Mouse (Mus musculus) brown adipose tissue, adult 24 weeks (tissue): ENCODE measurements around the gene Schip1. TPM values are rescaled to one million over a fixed set of nuclear protein-coding genes. Genes with fewer than 3 reads are reported as not detected.
A peak's percentile ranks its signal among the peaks of the same experiment; 100 is the strongest.

Experiments
- H3K27ac ChIP-seq: fragments of 200-500 bp; replicated peaks from 2 replicates; pipeline ENCODE4 v1.5.1; 2012; ENCODE audit warnings: low read depth, mild to moderate bottlenecking, low read length
- H3K4me1 ChIP-seq: fragments of 200-500 bp; 2 replicates; pipeline ENCODE4 v1.6.1; 2012; ENCODE audit warnings: low read length, mixed read lengths; ENCODE audit not compliant: control insufficient read depth, insufficient read depth, insufficient read length
- H3K4me3 ChIP-seq: fragments of 200-500 bp; 2 replicates; pipeline ENCODE4 v1.5.1; 2012; ENCODE audit warnings: low read depth, mild to moderate bottlenecking, low read length, moderate library complexity; ENCODE audit not compliant: insufficient read depth
- polyA plus RNA-seq: library from polyadenylated mRNA; stranded (reverse); fragments of >200 nt; gene quantifications from 2 replicates; pipeline ENCODE4 v1.2.4, GENCODE M21; 2012; ENCODE audit not compliant: missing spikeins, insufficient read depth, insufficient read length

The Schip1 gene
- polyA plus RNA-seq, 1 experiment: 6.5 TPM

GRCm38 (mm10) chr3:68526416-68526815, 461.8 kb downstream of the Schip1 start:
- no peak overlapping the region for H3K27ac ChIP-seq
- no peak overlapping the region for H3K4me3 ChIP-seq
- peaks cover 3% of the 10 kb centered on the region; the same call in 1 of the 2 replicates for H3K4me1 ChIP-seq

GRCm38 (mm10) chr3:68527182-68527581, 462.6 kb downstream of the Schip1 start:
- Histone ChIP-seq H3K4me3 (no peak overlapping the region), H3K4me1 (peaks cover 3% of the 10 kb centered on the region; the same call in 1 of the 2 replicates), H3K27ac (no peak overlapping the region)

DNA sequence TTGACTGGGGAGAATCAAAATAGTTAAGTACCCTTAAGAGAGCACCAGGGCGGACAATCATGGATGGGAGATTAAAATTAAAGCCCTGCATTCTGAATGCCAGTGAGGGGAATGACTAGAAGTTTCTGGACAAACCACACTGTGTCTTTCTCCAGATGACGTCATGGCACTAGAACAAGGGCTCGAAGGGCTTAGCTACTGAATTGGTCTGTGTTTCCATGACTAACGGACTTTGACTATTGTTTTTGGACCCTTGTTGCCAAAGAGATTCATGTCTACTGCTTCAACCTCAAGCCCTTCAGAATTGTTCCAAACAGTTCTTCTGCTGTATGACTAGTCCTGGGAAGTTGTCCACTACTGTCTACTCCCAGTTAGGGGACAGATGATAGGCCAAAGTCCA, 467.3 kb downstream of the Schip1 start:
- Histone ChIP-seq H3K4me3 (no peak overlapping the region), H3K4me1 (no peaks in the 10 kb centered on the region), H3K27ac (no peak overlapping the region)

GRCm38 (mm10) chr3:68534571-68535051, 470.0 kb downstream of the Schip1 start:
- Histone ChIP-seq H3K4me3 (no peak overlapping the region), H3K4me1 (peaks cover 2% of the 10 kb centered on the region; the same call in 1 of the 2 replicates), H3K27ac (no peak overlapping the region)

GRCm38 (mm10) chr3:68535160-68535728, 470.6 kb downstream of the Schip1 start:
- Histone ChIP-seq H3K4me3 (no peak overlapping the region), H3K4me1 (peaks cover 2% of the 10 kb centered on the region; the same call in 1 of the 2 replicates), H3K27ac (no peak overlapping the region)

DNA sequence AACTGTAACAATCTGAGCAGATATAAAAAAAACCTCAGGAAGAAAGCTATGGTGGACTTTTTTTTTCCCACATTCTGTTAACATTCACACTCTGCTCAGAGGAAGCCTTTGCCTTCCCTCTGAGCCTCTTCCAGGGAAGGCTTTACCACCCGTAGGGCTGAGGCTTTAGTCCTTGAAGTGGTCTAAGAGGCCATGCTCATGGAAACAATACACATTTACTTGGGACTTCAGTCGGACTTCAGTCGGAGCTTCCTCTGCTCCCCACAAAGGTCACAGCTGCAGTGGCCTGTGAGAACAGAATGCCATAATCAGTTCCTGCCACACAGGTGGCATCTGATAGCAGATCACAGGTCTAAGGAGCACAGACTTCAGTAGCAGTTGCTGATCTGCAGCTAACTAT, 471.5 kb downstream of the Schip1 start:
- peaks cover 2% of the 10 kb centered on the region; the same call in 1 of the 2 replicates for H3K4me1 ChIP-seq
- H3K4me3 ChIP-seq: no peak overlapping the region
- H3K27ac ChIP-seq: no peak overlapping the region

DNA sequence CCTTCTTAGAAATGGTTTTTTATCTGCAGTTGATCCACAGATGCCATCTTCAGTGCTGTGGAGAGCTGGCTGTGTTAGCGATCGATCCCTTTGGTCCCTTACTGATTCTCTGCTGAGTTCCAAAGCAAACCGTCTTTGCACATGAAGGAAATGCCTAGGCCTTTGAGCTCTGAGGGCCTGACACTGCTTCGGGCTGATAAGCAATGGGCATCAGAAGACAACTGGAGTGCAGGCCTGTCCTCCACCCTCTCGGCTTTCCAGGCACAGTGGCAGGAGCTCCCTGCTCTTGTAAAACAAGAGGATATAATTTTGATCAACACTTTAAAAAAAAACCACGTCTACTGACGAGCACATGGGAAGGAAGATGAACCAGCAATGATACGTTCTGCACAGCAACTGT, 477.1 kb downstream of the Schip1 start:
- Histone ChIP-seq H3K4me1 (peaks cover 2% of the 10 kb centered on the region), H3K4me3 (no peak overlapping the region), H3K27ac (no peak overlapping the region)

GRCm38 (mm10) chr3:68542944-68543501, 478.4 kb downstream of the Schip1 start:
- Histone ChIP-seq H3K4me1 (peaks cover 2% of the 10 kb centered on the region), H3K4me3 (peak overlapping the region; percentile 50), H3K27ac (no peak overlapping the region)

- Histone ChIP-seq H3K4me3 (no peak overlapping the region), H3K4me1 (no peaks in the 10 kb centered on the region; the same call in 1 of the 2 replicates), H3K27ac (no peak overlapping the region)
These were observed 480.2 kb downstream of the Schip1 start for GRCm38 (mm10) chr3:68544811-68545210.

DNA sequence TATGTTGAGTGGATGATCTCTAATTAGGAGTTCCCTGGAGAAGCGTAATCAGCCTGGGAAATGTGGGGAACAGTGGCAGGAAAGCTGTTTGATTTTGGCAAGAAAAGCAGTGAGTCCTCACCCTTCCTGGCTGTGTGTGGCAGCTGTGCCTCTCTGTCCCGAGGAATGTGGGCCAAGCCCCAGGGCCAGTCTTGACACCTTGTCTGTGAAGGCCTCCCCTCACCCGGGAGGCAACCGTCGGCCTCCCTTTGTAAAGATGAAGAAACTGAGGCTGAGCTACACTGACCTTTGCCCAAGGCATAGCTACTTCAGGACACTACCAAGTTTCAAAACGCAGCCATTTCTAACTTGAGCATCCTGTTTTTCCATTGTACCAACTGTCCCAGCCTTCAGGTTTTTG, 481.3 kb downstream of the Schip1 start:
- H3K4me1 ChIP-seq: no peaks in the 10 kb centered on the region; the same call in 1 of the 2 replicates
- H3K4me3 ChIP-seq: no peak overlapping the region
- H3K27ac ChIP-seq: no peak overlapping the region

DNA sequence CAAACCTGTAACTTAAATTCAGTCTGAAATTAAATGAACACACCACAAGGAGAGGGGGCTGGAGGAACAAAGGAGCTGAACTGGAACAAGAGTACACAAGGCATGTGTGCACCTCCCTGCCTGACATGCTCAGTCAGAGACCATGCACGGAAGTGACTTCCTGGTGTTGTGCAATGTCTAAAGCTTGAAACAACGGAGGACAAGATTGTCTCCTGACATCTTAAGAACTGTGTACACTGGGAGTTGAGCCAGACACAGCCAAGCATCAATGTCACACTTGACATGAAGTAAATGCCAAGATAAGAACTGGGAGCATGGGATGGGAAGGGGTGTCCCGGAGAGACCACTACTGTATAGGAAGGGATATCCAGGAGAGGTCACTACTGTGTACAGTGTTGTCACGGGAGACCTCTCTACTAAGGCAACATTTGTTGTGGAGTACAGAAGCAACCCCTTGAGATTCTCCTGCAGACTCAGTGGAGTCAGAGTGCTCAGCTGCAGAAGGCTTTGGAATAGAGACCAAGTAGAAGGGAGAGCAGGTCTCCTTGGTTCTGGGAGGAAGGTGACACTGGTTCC, 490.6 kb downstream of the Schip1 start:
- Histone ChIP-seq H3K4me3 (no peak overlapping the region), H3K27ac (no peak overlapping the region), H3K4me1 (peaks cover 3% of the 10 kb centered on the region; the same call in 1 of the 2 replicates)

DNA sequence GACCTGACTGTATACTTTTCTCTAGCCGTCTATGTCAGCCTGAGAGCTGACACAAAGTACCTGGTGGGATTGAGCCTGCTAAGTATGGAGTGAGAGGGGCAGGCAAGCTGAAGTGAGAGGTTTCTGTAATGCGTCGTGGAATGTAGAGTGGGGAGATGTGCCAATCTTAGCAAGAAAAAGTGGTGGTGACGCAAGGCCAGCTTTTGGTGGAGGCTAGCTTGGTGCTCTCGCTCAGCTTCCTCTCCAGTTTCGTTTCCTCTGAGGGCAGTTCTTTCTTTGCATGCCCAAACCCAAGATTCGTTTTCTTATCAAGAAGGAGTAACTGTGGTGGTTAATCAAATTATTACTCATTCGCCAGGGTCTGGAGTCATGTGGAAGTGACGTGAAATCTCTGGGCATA, 492.3 kb downstream of the Schip1 start:
- Histone ChIP-seq H3K4me1 (peaks cover 3% of the 10 kb centered on the region; the same call in 1 of the 2 replicates), H3K4me3 (no peak overlapping the region), H3K27ac (no peak overlapping the region)

DNA sequence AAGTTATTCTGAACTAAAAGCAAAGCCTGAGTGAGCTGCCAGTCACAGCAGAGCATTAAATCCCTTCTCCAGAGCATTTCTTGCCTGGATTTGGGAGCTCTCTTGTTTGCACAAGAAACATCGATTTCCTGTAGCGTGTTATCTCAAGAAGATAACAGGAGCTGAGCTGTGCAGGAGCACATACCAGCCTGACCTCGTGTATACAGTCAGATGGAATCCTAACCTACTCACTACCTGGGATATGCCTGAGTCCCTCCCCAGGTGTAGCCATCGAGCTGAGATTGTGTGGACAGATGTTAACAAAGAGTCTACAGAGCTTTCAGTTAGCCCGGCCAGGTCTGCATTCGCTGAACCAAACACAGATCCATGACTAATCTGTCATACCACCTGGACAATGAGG, 494.1 kb downstream of the Schip1 start:
- no peak overlapping the region for H3K4me3 ChIP-seq
- no peak overlapping the region for H3K27ac ChIP-seq
- H3K4me1 ChIP-seq: peaks cover 3% of the 10 kb centered on the region; the same call in 1 of the 2 replicates

DNA sequence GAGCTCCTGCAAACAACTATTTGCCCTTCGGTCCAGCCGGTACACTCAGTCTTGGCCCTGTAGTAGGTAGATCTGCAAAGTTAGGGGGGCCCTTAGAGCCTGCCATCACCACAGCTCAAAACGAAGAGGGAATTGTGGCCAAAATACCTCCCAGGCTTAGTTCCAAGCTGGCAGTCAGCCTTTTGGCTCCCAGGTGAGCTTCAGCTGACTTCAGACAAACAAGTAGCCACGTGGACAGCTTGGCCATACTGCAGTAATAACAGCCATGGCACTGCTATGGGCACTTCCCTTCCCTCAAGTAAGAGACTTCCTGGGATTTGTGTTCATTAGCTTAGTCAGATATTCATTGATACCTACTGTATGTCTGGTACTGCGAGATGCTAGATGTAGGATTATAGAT, 495.5 kb downstream of the Schip1 start:
- Histone ChIP-seq H3K4me3 (no peak overlapping the region), H3K4me1 (peaks cover 3% of the 10 kb centered on the region; the same call in 1 of the 2 replicates), H3K27ac (no peak overlapping the region)

DNA sequence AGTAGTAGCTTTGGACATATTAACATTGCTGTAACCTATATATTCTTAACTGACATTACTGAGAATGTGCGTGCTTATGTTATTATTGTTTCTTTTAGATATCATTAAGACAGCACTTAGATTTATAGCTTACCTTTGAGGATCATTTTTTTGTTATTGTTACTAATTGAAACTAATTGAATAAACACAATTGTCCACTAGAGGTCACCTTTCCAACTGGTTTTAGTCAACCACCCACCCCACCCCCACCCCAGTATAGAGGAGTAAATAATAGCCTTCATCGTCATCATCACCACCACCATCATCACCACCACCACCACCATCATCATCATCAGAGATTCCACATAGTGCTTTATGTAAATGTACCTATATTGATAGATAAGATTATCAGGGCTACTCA, 498.2 kb downstream of the Schip1 start:
- H3K4me1 ChIP-seq: peaks cover 3% of the 10 kb centered on the region; the same call in 1 of the 2 replicates
- H3K27ac ChIP-seq: no peak overlapping the region
- no peak overlapping the region for H3K4me3 ChIP-seq

GRCm38 (mm10) chr3:68563922-68564321, 499.3 kb downstream of the Schip1 start:
- peaks cover 3% of the 10 kb centered on the region for H3K4me1 ChIP-seq
- H3K4me3 ChIP-seq: no peak overlapping the region
- H3K27ac ChIP-seq: no peak overlapping the region
